Mouse (Mus musculus) C2C12 (cell line): ENCODE measurements at regions not wholly inside any gene's neighbourhood (a gene's known extent, or its start where the extent isn't known, plus 50 kb on each side); places are given as distances from the start of the nearest gene placed in this dataset.

Source experiments
- H3K27me3 ChIP-seq: one replicate; pipeline ENCODE4 v1.6.1; 2011; ENCODE audit not compliant: control insufficient read depth, insufficient read depth, insufficient read length
- H3K36me3 ChIP-seq: one replicate; pipeline ENCODE4 v1.6.1; 2011; ENCODE audit not compliant: control insufficient read depth, insufficient read depth
- H3K4me3 ChIP-seq: one replicate; pipeline ENCODE4 v1.5.1; 2011; ENCODE audit warnings: mild to moderate bottlenecking, control low read depth; ENCODE audit not compliant: poor library complexity, insufficient read depth, severe bottlenecking
- H3K79me2 ChIP-seq: one replicate; pipeline ENCODE4 v1.6.1; 2011; ENCODE audit not compliant: control insufficient read depth, insufficient read depth
- H3K79me3 ChIP-seq: one replicate; pipeline ENCODE4 v1.6.1; 2011; ENCODE audit warnings: low read depth, control low read depth
- H3ac ChIP-seq: one replicate; pipeline ENCODE3; 2011; ENCODE audit warnings: low read depth; ENCODE audit not compliant: control insufficient read depth, insufficient read length
- CEBPB ChIP-seq: IDR thresholded peaks from one replicate; pipeline ENCODE4 v1.6.1; 2011; ENCODE audit warnings: low read depth, mild to moderate bottlenecking, control low read depth, moderate library complexity
- CTCF ChIP-seq: IDR thresholded peaks from one replicate; pipeline ENCODE4 v1.5.1; 2011; ENCODE audit not compliant: control insufficient read depth, insufficient read depth, insufficient read length
- FOSL1 ChIP-seq: IDR thresholded peaks from one replicate; pipeline ENCODE4 v1.8.0; 2011; ENCODE audit warnings: mild to moderate bottlenecking, low read length; ENCODE audit not compliant: poor library complexity, insufficient read depth, severe bottlenecking
- MAX ChIP-seq: IDR thresholded peaks from one replicate; pipeline ENCODE4 v1.6.1; 2011; ENCODE audit warnings: mild to moderate bottlenecking, control low read depth
- MYOD1 ChIP-seq: IDR thresholded peaks from one replicate; pipeline ENCODE4 v1.6.1; 2011; ENCODE audit warnings: low read depth; ENCODE audit not compliant: control insufficient read depth, insufficient read length
- MYOG ChIP-seq: IDR thresholded peaks from one replicate; pipeline ENCODE4 v1.6.1; 2011; ENCODE audit not compliant: control insufficient read depth, insufficient read length; ENCODE audit errors: extremely low read depth
- USF1 ChIP-seq: IDR thresholded peaks from one replicate; pipeline ENCODE4 v1.6.1; 2011; ENCODE audit warnings: low read depth, mild to moderate bottlenecking, control low read depth, moderate library complexity

DNA sequence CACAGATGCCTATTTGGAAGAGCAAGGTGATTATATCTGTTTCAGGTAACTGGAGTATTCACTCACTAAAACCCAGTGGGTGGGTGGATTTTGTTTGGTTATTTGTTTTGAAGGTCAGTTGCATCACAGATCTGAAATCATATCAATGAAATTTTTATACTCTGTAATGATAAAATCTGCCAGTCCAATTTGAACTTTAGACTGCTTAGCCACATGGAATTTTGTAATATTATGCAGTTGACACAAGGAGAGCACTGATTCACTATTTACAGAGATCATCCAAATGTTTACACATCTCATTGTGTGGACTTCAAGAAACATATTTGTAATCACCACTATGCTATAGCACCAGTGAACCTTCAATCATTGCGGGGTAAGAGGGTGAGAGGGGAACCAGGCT, 145.9 kb upstream of the Gm37988 start:
- Histone ChIP-seq H3K79me3 (no peaks in the 10 kb centered on the region), H3K79me2 (no peaks in the 10 kb centered on the region), H3ac (no peak overlapping the region), H3K36me3 (no peaks in the 10 kb centered on the region), H3K4me3 (no peak overlapping the region), H3K27me3 (no peaks in the 10 kb centered on the region)
- TF ChIP-seq CTCF (no peak), MAX (no peak), MYOD1 (no peak), USF1 (no peak), CEBPB (no peak), MYOG (no peak), FOSL1 (no peak)

DNA sequence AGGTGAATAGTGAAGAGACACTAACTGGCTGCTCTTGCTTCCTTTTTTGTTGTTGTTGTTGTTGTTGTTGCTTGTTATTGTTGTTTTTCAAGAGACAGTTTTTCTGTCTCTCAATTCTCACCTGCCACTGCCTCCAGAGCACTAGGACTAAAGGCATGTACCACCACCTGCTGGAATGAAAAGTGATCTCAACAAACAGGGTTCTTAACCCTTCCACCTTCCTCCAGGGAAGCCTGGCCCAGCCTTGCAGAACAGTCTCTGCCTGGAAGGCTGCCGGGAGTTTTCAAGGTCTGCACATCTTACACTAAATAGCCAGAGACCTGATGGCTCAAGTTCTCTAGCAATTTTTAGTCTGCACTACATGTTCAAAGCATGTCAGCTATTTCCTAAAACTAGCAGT, 138.0 kb upstream of the Gm37988 start:
- H3K79me3 ChIP-seq: no peaks in the 10 kb centered on the region
- H3K27me3 ChIP-seq: no peaks in the 10 kb centered on the region
- H3K36me3 ChIP-seq: no peaks in the 10 kb centered on the region
- no peak for TF ChIP-seq MAX
- no peak for TF ChIP-seq FOSL1
- TF ChIP-seq CEBPB: no peak
- TF ChIP-seq CTCF: no peak
- no peak for TF ChIP-seq MYOG
- no peak for TF ChIP-seq MYOD1
- TF ChIP-seq USF1: no peak
- no peaks in the 10 kb centered on the region for H3K79me2 ChIP-seq
- no peak overlapping the region for H3ac ChIP-seq
- H3K4me3 ChIP-seq: no peak overlapping the region

DNA sequence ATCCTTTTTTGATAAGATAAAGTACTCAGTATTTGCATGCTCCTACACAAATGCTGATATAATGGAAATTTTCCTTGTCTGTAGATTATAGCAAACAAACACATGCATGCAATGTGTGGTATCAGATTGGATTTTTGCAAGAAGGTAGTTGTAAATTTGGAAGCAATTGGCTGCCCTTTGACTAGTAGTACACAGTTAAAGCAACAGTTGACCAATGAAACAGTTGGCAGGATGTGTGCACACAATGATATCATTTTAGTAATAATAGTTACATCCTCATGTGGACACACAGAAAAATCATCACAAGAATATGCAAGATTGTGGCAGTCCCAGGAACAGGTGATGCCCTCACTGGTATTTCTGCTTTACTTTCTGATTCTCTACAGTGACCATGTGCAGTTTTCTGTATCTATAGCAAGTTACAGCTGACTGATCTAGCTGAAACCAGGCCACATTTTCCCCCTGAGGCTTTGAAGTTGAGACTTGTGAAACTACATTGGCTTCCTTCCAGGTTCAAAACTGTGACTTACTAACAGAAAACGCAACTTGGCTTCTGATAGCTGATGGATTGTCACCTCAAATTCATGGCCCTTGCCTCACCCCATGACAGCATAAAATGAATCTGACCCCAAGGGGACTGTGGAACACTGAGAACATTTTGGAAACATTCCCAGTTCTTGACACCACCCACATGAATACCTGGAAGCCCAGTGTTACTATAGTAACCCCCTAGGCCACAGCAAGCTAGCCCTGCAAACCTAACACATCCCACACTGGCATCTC, 136.3 kb upstream of the Gm37988 start:
- Histone ChIP-seq H3ac (no peak overlapping the region), H3K79me3 (no peaks in the 10 kb centered on the region), H3K27me3 (no peaks in the 10 kb centered on the region), H3K79me2 (no peaks in the 10 kb centered on the region), H3K4me3 (no peak overlapping the region), H3K36me3 (no peaks in the 10 kb centered on the region)
- TF ChIP-seq USF1 (no peak), MYOD1 (no peak), CEBPB (no peak), FOSL1 (no peak), MYOG (no peak), CTCF (no peak), MAX (no peak)

DNA sequence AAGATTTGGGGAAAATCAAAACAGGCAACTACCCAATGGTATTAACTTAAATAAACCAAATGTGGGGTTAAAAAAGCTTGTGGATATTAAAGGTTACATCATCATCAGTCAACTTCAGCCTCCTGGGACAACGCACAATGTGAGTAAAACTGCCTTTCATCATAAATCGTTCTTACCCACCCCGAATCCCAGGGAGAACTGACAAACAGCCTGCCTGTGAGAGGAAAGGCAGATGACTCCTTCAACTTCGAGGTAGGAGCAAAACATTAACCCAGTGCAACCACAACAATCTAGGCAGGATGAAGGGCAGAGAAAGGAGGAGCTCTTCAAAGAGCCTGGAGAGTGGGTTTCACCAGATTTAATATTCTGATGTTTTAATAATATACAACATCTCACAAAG, 135.3 kb upstream of the Gm37988 start:
- no peaks in the 10 kb centered on the region for H3K79me3 ChIP-seq
- no peak overlapping the region for H3ac ChIP-seq
- H3K36me3 ChIP-seq: no peaks in the 10 kb centered on the region
- H3K79me2 ChIP-seq: no peaks in the 10 kb centered on the region
- TF ChIP-seq MYOG (no peak), CEBPB (no peak), USF1 (no peak), FOSL1 (no peak), CTCF (no peak), MYOD1 (no peak), MAX (no peak)
- no peak overlapping the region for H3K4me3 ChIP-seq
- no peaks in the 10 kb centered on the region for H3K27me3 ChIP-seq

DNA sequence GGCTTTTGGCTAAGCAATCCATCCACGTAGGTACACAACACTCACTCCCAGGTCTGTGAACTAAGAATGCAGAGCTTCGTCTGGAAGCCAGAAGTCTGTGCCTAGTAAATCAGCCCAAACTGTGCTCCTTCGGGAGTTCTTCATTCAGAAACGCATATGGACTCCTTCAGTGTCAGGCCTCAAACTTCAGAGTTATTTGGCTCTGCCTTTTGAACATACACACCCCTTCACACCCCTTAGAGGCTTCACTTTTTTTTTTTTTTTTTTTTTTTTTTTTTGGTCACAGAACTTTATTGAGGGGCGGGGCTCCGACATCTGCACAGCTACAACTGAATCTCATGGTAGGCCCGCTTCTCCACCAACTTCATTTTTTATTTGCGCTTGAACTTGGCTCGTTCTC, 120.1 kb upstream of the Gm37988 start:
- TF ChIP-seq CTCF (no peak), MAX (no peak), USF1 (no peak), MYOD1 (no peak)
- no peaks in the 10 kb centered on the region for H3K36me3 ChIP-seq
- H3ac ChIP-seq: no peak overlapping the region
- H3K4me3 ChIP-seq: no peak overlapping the region
- H3K79me2 ChIP-seq: no peaks in the 10 kb centered on the region
- no peaks in the 10 kb centered on the region for H3K79me3 ChIP-seq
- H3K27me3 ChIP-seq: no peaks in the 10 kb centered on the region

DNA sequence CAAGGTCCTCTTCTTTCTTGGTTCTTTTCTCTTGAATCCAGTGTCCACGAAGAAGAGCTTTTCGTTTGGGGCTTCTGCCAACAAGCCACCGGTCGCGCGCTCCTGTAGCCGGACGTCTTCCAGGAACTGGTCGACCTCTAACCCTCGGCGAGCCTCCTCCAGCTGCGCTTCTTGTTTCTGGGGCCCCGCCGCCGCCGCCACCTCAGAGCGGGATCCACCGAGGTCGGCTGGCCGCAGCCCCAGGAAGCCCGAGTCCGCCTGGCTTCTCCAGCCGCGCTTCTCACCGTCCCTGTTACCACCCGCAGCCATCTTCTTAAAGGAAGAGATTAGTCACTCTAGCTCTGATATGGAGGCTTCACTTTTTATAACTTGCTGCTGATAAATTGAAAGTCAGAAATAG, 118.6 kb upstream of the Gm37988 start:
- H3K27me3 ChIP-seq: no peaks in the 10 kb centered on the region
- H3K36me3 ChIP-seq: no peaks in the 10 kb centered on the region
- no peak overlapping the region for H3ac ChIP-seq
- no peaks in the 10 kb centered on the region for H3K79me2 ChIP-seq
- H3K79me3 ChIP-seq: no peaks in the 10 kb centered on the region
- no peak overlapping the region for H3K4me3 ChIP-seq
- no peak for TF ChIP-seq MYOD1
- TF ChIP-seq CEBPB: no peak
- TF ChIP-seq CTCF: no peak
- TF ChIP-seq FOSL1: no peak
- no peak for TF ChIP-seq USF1
- TF ChIP-seq MAX: no peak
- no peak for TF ChIP-seq MYOG
